Mouse (Mus musculus) cortical plate, adult 2 months (tissue): ENCODE measurements around the gene Med13l.

Source experiments
- CTCF ChIP-seq: fragments of 200-500 bp; IDR thresholded peaks from 2 replicates; pipeline ENCODE4 v1.5.1; 2011; ENCODE audit warnings: mild to moderate bottlenecking, control low read depth, low read length; ENCODE audit not compliant: insufficient read depth; ENCODE audit errors: extremely low read depth
- POLR2A ChIP-seq: fragments of 200-500 bp; IDR thresholded peaks from 2 replicates; pipeline ENCODE4 v1.6.1; 2011; ENCODE audit warnings: mild to moderate bottlenecking, low read length, control low read depth; ENCODE audit not compliant: insufficient read depth; ENCODE audit errors: extremely low read depth

GRCm38 (mm10) chr5:118721848-118722247 lies 161.4 kb downstream of the Med13l start:
- TF ChIP-seq CTCF (no peak), POLR2A (no peak)
